Mouse (Mus musculus) midbrain, embryonic 15.5 days (tissue): ENCODE results near the gene Cklf. TPM values are rescaled to one million over a fixed set of nuclear protein-coding genes. Genes with fewer than 3 reads are reported as not detected.
A peak's percentile ranks its signal among the peaks of the same experiment; 100 is the strongest.
"Not testable (repeated sequence)": the region's sequence is repeated elsewhere in the genome, so short reads cannot be mapped to it uniquely, and the experiment has no call there.

Experiments used
- ATAC-seq: fragments of 200-750 bp; cut with Nextera tagmentation; replicated peaks from 2 replicates; pipeline ENCODE4 v1.8.0; 2017; ENCODE audit warnings: moderate TSS enrichment
- H3K27ac ChIP-seq: fragments of 300-500 bp; sonication (generic); 2 replicates; pipeline ENCODE4 v1.5.1; 2015; ENCODE audit warnings: mild to moderate bottlenecking, inconsistent platforms
- H3K27me3 ChIP-seq: fragments of 300-500 bp; sonication (generic); replicated peaks from 2 replicates; pipeline ENCODE4 v1.6.1; 2015; ENCODE audit warnings: inconsistent platforms
- H3K36me3 ChIP-seq: fragments of 300-500 bp; sonication (generic); replicated peaks from 2 replicates; pipeline ENCODE4 v1.6.1; 2015; ENCODE audit warnings: inconsistent platforms
- H3K4me1 ChIP-seq: fragments of 300-500 bp; sonication (generic); 2 replicates; pipeline ENCODE4 v1.6.1; 2015; ENCODE audit warnings: inconsistent platforms
- H3K4me2 ChIP-seq: fragments of 300-500 bp; sonication (generic); 2 replicates; pipeline ENCODE4 v1.6.1; 2015; ENCODE audit warnings: inconsistent platforms, mild to moderate bottlenecking, moderate library complexity
- H3K4me3 ChIP-seq: fragments of 300-500 bp; sonication (generic); 2 replicates; pipeline ENCODE4 v1.5.1; 2015; ENCODE audit warnings: mild to moderate bottlenecking, inconsistent platforms
- H3K9ac ChIP-seq: fragments of 300-500 bp; sonication (generic); 2 replicates; pipeline ENCODE4 v1.6.1; 2015; ENCODE audit warnings: mild to moderate bottlenecking, inconsistent platforms
- H3K9me3 ChIP-seq: fragments of 300-500 bp; sonication (generic); 2 replicates; pipeline ENCODE4 v1.6.1; 2016; ENCODE audit warnings: inconsistent platforms
- WGBS: fragments of 180-500 bp; shearing (Covaris S2); methylation state at CpG from one replicate; pipeline ENCODE4 v1.1.7; 2015; ENCODE audit warnings: mixed read lengths; 5-methylcytosine and 5-hydroxymethylcytosine counted together
- polyA plus RNA-seq: library from polyadenylated mRNA; unstranded; fragments of >200 nt; fragmentation: Nextera tagmentation; extraction: Ambion mirVana; gene quantifications from 2 replicates; pipeline ENCODE4 v1.2.1, GENCODE M21; 2015

The Cklf gene
- polyA plus RNA-seq, 1 experiment from 2014 or later, result 32.3 TPM

DNA sequence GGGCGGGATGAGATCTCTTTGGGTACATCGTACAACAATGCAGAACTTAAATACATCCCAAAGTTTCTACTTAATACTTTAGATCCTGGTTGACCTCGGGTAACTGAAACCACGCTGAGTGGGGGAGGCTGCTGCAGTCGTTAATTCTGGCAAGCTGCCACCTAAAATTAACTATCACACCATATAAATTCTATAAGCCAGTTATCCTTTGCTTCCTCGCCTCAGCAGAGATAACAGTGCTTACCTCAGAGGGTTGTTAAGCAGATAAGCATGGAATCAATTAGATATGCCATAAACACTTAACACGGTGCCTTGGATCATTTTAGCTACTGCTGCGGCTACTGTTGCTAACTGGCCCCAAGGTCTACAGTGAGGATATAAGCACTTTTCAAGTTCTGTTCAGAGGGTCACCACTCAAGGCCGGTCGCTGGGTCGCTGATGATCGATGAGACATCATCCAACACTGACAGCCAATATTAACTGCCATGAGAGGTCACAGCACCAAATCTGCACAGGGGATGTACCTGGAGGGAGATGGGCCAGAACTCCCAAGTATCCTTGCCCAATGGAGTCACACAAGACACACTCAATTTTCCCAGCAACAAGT, 8.5 kb upstream of the Cklf start:
- 80% methylated on average over 12 of the region's 12 CpGs for WGBS
- Histone ChIP-seq H3K27ac (no peak overlapping the region), H3K36me3 (peaks cover 28% of the 10 kb centered on the region), H3K9ac (no peak overlapping the region), H3K4me3 (no peak overlapping the region), H3K4me1 (peaks cover 6% of the 10 kb centered on the region), H3K9me3 (no peaks in the 10 kb centered on the region), H3K4me2 (no peak overlapping the region), H3K27me3 (no peaks in the 10 kb centered on the region)
- no peak for ATAC-seq

DNA sequence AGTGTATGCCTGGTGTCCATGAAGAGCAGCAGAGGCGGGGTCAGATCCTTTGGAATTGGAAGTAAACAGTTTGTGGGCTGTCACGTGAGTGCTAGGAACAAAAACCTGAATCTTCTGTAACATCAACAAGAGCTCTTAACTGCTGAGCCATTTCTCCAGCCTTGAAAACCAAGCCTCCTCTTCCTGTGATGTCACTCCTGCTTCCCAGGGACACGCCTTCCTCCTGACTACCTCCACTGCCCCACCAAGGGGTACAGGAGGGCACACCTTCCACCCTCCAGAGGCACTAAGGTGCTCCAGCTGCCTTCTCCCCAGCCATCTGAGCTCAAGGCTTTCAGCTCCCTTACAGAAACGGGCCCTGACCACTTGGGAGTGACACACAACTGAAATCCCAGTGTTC, 4.0 kb upstream of the Cklf start:
- Histone ChIP-seq H3K27me3 (no peaks in the 10 kb centered on the region), H3K36me3 (peaks cover 8% of the 10 kb centered on the region), H3K4me1 (peaks cover 21% of the 10 kb centered on the region), H3K27ac (no peak overlapping the region), H3K9me3 (no peaks in the 10 kb centered on the region), H3K4me2 (peak overlapping the region; percentile 74; the same call in 1 of the 2 replicates), H3K9ac (no peak overlapping the region), H3K4me3 (no peak overlapping the region)
- WGBS, result 93% methylated on average over 4 of the region's 4 CpGs
- no peak for ATAC-seq

DNA sequence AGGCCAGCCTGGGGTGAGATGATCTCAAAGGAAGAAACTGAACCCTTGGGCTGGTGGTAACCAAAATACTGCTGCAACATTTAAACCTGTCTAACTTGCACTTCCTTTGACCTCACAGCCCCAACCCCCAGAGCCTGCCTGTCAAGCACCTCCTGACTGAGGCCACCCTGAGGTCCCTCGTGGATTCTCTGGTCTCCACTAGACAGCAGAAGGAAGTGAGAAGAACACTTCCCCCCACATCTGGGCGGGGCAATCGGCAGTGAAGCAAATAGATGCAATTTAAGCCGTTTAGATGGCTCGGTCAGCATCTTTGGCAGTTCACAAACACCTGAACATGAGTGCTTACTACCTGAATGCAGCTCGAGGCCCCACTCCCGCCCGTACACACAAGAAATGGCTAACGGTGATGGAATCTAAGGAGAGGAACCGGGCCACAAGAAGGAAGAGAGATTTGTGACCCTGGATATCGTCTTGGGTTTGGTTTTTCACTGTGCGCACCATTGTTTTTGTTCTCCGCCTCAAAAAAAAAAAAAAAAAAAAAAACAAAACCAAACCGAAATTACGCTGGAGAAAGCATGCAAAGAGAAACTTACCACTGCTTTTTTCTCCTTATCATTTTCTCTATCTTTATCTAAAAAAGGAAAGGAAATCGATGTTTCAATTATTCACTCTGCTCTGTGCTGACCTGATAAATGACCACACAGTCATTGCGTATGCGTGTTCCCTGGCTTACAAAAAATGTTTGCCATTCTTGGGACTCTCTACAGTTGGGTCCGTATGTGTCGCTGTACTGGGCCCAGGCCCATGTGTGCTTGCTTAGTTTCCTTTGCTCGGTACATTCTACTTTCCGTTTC, 3.4 kb upstream of the Cklf start:
- WGBS, result 73% methylated on average over 22 of the region's 22 CpGs
- H3K27me3 ChIP-seq, result no peaks in the 10 kb centered on the region
- ATAC-seq, result no peak
- H3K4me3 ChIP-seq, result peak overlapping the region; percentile 73
- H3K9me3 ChIP-seq, result no peaks in the 10 kb centered on the region
- peaks cover 5% of the 10 kb centered on the region for H3K36me3 ChIP-seq
- H3K4me2 ChIP-seq, result peak overlapping the region; percentile 74
- peaks cover 24% of the 10 kb centered on the region for H3K4me1 ChIP-seq
- peak overlapping the region; percentile 82 for H3K9ac ChIP-seq
- no peak overlapping the region for H3K27ac ChIP-seq

DNA sequence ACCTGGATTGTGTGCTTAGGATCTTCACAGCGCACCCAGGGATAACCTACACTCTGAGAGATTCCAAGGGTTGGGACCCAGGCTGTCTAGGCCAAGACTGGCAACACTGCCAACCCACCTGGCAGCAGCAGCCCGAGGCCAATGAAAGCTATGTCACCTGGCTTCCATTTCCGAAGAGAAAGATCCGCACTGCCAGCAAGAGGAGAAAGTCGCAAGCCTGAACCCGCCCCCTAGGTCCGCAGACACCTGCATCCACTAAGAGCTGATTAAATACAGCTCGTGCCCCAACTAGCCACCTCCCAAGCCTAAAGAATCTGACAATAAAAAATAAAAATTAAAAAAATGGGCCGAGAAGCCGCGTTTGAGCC, 2.8 kb upstream of the Cklf start:
- peaks cover 5% of the 10 kb centered on the region for H3K36me3 ChIP-seq
- no peaks in the 10 kb centered on the region for H3K27me3 ChIP-seq
- no peaks in the 10 kb centered on the region for H3K9me3 ChIP-seq
- H3K4me3 ChIP-seq, result peak overlapping the region; percentile 73
- peaks cover 24% of the 10 kb centered on the region for H3K4me1 ChIP-seq
- peak overlapping the region; percentile 82 for H3K9ac ChIP-seq
- whole genome bisulfite sequencing, result 5% methylated on average over 11 of the region's 11 CpGs
- H3K27ac ChIP-seq, result 0 out of 2 replicates have a peak overlapping the region, but pooled peaks have one; percentile 62
- peak overlapping the region; percentile 74 for H3K4me2 ChIP-seq
- peak; percentile 34 for ATAC-seq

DNA sequence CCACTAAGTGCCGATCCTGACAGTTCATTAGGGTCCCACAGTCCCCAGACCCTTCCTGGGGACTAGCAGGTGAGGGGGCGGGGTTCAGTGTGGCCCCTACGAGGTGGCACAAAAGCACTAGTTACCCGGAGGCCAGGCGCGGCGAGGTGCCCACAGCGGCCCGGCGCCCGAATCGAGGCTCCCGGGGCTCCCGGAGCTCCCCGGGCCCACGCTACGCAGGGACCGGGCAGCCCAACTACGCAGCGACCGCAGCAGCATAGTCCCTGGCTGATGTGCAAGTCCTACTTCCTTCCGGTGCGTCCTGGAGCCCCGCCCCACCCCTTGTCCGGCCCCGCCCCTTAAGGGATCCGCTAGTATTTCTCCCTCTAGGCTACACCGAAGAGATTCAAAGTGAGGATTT, 2.4 kb upstream of the Cklf start, which contains the start of gene Tk2:
TSS of gene Tk2 (minus strand) at position 283 of the 400 bp plus-strand sequence.
- ATAC-seq, result peak; percentile 93
- Histone ChIP-seq H3K9me3 (no peaks in the 10 kb centered on the region), H3K4me1 (peaks cover 24% of the 10 kb centered on the region), H3K9ac (peak within 1 kb of the TSS; percentile 82), H3K4me2 (peak within 1 kb of the TSS; percentile 74), H3K4me3 (peak within 1 kb of the TSS; percentile 73), H3K36me3 (peaks cover 5% of the 10 kb centered on the region; the same call in 1 of the 2 replicates), H3K27me3 (no peaks in the 10 kb centered on the region), H3K27ac (0 out of 2 replicates have a peak within 1 kb of the TSS, but pooled peaks have one; percentile 62)
- 1% methylated on average over 28 of the region's 28 CpGs for WGBS

DNA sequence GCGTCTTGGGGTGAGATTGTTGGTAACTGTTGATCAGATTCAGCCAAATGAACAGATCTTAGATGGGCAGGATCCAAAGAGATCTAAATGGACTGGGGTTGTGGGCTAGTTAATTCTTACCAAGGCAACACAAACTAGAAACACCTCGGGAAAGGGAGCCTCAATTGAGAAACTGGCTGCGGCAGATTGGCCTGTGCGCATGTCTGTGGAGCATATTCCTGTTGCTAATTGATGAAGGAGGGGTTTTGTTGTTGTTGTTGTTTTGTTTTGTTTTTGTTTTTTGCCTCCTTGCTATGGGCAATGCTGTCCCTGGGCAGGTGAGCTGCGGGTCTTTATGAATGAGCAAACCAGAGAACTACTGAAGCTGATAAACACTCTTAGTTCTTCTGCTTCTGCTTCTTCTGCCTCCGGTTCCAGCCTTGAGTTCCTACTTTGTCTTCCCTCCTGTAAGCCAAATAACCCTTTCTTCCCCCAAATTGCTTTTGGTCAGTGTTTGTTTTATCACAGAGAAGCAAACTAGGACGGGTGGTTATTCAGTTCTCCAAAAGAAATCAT, 1.1 kb upstream of the Cklf start:
- H3K9me3 ChIP-seq, result no peaks in the 10 kb centered on the region
- H3K4me2 ChIP-seq, result no peak overlapping the region
- no peak overlapping the region for H3K9ac ChIP-seq
- no peak overlapping the region for H3K4me3 ChIP-seq
- H3K36me3 ChIP-seq, result 0 out of 2 replicates have a peak, but pooled peaks cover 5% of the 10 kb centered on the region
- H3K27me3 ChIP-seq, result no peaks in the 10 kb centered on the region
- no peak overlapping the region for H3K27ac ChIP-seq
- no peak for ATAC-seq
- 85% methylated on average over 7 of the region's 7 CpGs for WGBS
- H3K4me1 ChIP-seq, result peaks cover 24% of the 10 kb centered on the region

DNA sequence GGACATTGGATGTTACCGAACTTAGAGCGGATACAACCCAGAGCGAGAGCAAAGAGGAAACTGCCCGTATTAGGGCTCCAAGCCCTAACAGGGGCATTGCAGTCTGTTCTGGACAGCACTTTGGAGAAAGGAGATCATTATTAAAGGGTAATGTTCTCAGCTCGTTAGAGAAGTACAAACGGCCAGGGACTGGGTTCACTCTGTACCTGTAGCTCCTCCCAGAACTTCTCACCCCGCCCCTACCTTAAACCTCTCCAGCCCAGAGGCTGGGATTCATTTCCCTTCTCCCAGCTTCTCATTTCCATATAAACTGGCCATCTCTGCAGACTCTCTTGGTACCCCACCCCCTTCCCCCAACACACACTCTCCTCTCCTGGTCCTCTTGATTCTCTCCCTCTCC, 800 bp downstream of the Cklf start:
- Histone ChIP-seq H3K27ac (no peak overlapping the region), H3K36me3 (no peaks in the 10 kb centered on the region), H3K9me3 (no peaks in the 10 kb centered on the region), H3K9ac (peak overlapping the region; percentile 57), H3K27me3 (no peaks in the 10 kb centered on the region), H3K4me2 (peak overlapping the region; percentile 81), H3K4me1 (peaks cover 24% of the 10 kb centered on the region), H3K4me3 (peak overlapping the region; percentile 72)
- no peak for ATAC-seq
- WGBS, result under 1% methylated on average over 7 of the region's 7 CpGs

DNA sequence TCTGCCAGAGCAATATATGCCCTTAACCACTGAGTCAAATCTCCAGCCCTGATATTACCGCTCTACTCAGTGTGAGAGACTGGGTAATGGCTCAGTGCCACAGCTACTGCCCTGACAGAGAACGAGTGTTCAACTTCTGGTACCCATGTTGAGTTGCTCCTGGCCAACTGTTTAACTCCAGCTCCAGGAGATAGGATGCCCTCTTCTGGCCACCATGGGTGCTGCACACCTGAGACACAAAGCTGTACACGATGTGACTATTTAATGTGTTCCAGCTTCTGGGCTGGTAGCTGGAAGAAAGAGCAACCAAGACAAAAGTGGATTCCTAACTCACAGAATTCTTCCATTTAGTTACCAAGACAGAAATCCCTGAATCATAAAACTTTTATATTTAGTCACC, 2.4 kb downstream of the Cklf start:
- Histone ChIP-seq H3K4me2 (no peak overlapping the region), H3K27me3 (no peaks in the 10 kb centered on the region), H3K36me3 (peaks cover under 1% of the 10 kb centered on the region; the same call in 1 of the 2 replicates), H3K27ac (no peak overlapping the region), H3K4me3 (no peak overlapping the region), H3K4me1 (peaks cover 10% of the 10 kb centered on the region; the same call in 1 of the 2 replicates), H3K9me3 (no peaks in the 10 kb centered on the region), H3K9ac (no peak overlapping the region)
- ATAC-seq, result no peak
- 93% methylated on average over 3 of the region's 3 CpGs for WGBS

DNA sequence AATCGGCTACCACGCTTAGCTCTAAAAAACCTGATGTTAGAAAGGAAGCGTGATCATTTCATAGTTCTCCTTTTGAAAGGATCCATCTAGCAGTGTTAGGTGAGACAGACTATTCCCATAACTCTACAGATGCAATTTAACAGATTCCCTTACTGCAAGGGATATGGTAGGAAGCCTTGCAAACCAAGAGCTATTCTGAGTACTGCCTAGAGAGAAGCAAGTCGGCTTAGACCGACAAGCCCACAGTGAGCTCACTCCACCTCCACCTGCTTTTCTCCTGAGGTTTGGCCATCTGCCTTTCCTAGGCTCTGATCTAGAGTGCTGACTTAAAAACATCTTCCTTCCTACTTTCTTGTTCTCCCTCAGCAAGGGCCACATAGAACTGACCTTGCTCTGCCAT, 11.1 kb downstream of the Cklf start:
- peaks cover 12% of the 10 kb centered on the region for H3K36me3 ChIP-seq
- H3K4me3 ChIP-seq, H3K27ac ChIP-seq, H3K4me2 ChIP-seq, H3K9ac ChIP-seq, ATAC-seq, H3K9me3 ChIP-seq, H3K27me3 ChIP-seq, H3K4me1 ChIP-seq: not testable (repeated sequence)
- WGBS, result 91% methylated on average over 5 of the region's 5 CpGs

DNA sequence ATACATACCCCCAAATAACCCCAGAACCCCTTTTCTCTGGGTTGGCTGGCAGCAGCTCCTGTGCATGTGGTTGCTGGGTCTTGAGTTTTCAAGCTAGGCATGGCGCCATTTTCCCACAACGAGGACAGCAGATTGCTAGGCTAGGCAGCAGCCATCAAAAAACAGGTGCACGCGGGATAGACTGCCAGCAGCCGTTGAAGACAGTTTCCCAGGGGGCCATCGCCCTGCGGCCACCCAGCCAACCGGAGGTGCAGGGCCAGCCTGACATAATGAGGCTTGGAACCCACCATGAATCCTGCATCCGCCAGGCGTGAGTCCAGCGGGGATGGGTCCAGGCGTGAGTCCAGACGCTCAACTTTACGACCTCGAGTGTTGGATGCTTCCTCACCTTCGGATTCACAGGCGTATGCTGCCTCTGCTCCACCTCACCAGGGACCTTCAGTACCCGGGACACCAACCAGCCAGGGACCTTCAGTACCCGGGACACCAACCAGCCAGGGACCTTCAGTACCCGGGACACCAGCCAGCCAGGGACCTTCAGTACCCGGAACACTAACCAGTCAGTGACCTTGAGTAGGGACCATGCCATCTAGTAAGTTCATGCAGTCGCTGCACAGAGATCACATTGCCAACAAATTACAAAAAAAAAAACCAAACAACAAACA, 13.7 kb downstream of the Cklf start:
- not testable (repeated sequence) for H3K9me3 ChIP-seq, H3K36me3 ChIP-seq, ATAC-seq, H3K4me3 ChIP-seq, H3K9ac ChIP-seq, H3K4me2 ChIP-seq, H3K27ac ChIP-seq, H3K27me3 ChIP-seq, H3K4me1 ChIP-seq
- WGBS, result 96% methylated on average over 22 of the region's 22 CpGs

DNA sequence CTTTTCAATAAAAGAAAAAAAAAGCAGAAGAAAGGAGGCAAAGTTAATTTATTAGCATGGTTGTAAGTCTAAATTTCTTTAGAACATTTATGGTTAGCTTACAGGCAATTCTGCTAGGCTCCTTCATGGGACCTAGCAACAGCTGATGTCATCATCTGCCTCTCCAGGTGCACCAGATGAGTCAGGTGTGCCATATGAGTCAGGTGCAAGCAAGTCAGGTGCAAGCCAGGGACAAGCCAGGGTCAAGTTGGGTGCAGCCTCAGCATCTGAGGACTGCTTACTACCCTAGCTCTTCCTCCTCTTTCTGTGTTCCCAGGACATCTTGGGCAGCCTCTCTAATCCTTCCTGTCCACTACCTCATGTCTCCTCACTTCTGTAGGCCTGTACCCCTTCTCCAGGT, 17.7 kb downstream of the Cklf start:
- no peak overlapping the region for H3K27ac ChIP-seq
- no peaks in the 10 kb centered on the region for H3K36me3 ChIP-seq
- no peak overlapping the region for H3K9ac ChIP-seq
- no peak for ATAC-seq
- H3K9me3 ChIP-seq, result no peaks in the 10 kb centered on the region
- no peaks in the 10 kb centered on the region for H3K4me1 ChIP-seq
- no peaks in the 10 kb centered on the region for H3K27me3 ChIP-seq
- H3K4me3 ChIP-seq, result no peak overlapping the region
- no peak overlapping the region for H3K4me2 ChIP-seq

DNA sequence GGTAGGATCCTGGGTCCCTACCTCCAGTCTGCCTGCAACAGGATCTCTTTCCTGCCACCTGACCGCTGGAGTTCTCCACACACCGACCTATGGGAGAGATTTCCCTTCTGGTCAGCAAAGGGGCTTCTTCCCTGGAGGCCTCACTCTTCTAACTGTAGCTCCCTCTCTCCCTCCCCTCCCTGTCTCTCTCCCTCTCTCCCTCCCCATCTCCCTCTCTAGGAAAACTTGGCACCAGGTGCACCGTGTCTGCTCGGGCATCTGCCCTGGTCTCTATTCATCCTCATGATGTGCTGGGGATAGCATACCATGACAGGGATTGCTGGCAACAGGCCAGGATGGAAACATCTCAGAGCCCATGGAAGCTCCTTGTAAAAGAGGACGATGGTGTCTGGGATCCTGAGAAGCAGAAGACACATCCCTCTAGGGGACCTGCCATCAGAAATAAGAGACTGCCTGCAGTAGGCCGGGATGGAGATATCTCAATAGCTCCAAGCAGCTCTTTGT, 18.3 kb downstream of the Cklf start:
- 86% methylated on average over 6 of the region's 6 CpGs for WGBS
- Histone ChIP-seq H3K4me2 (no peak overlapping the region), H3K4me1 (no peaks in the 10 kb centered on the region), H3K9me3 (no peaks in the 10 kb centered on the region), H3K4me3 (no peak overlapping the region), H3K27me3 (no peaks in the 10 kb centered on the region), H3K36me3 (no peaks in the 10 kb centered on the region), H3K9ac (no peak overlapping the region), H3K27ac (no peak overlapping the region)
- ATAC-seq, result no peak
